Mouse (Mus musculus) adrenal gland, adult 8-10 months (tissue): ENCODE results near the gene Lonrf2. TPM values are rescaled to one million over a fixed set of nuclear protein-coding genes. Genes with fewer than 3 reads are reported as not detected.

ENCODE experiments used
- DNase-seq: peaks from one replicate; pipeline ENCODE4 v3.0.0; 2022
- total RNA-seq, 4 experiments: library from RNA; stranded (reverse); gene quantifications; 2 replicates each; pipeline ENCODE4 v1.2.4; 2022

Lonrf2 gene
- 10 to 100 TPM in 3 of 4 experiments, 1 to 10 TPM in 1; 9.6 to 13.5 (median 10.3) TPM for total RNA-seq

DNA sequence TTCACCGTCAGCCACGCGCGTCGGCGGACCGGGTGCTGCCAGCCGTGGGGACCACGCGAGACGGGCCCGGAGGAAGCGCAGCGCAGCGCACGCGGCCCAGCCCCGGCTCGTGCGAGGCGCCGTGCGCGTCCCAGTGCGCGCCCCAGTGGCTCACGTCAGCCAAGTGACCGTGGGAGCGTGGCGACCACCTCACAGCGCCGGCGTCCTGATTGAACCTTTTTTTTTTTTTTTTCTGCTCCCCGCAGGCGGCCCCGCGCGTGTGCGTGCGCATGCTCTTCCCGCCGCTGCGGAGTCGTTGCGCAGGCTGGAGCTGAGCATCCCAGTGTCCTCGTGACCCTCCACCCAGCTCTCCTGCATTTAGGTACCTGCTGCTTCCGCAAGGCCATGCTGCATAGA lies at the start of gene Lonrf2:
Gene Lonrf2, minus strand, starts transcription at position 235 of the 396 bp plus-strand sequence.
- DNase-seq = no peak

DNA sequence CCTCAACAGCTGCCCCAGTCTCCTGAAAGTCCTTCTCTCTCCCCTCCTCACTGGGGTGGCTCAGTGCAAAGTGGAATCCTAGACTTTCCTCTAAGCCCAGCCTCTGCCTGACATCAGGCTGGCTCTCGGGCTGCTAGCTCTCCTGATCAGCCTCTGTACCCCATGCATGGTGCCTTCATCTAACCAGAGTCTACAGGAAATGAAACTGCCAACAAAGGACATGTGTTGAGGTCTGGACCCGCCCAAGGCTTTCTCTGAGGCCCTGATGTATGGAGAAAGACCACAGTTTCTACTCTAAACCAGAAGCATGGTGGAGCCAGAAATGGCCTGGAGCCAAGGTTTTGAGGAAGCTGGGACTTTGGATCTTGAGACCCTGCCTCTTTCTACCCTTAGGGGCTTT lies 49.4 kb upstream of the Lonrf2 start:
- no peak for DNase-seq

DNA sequence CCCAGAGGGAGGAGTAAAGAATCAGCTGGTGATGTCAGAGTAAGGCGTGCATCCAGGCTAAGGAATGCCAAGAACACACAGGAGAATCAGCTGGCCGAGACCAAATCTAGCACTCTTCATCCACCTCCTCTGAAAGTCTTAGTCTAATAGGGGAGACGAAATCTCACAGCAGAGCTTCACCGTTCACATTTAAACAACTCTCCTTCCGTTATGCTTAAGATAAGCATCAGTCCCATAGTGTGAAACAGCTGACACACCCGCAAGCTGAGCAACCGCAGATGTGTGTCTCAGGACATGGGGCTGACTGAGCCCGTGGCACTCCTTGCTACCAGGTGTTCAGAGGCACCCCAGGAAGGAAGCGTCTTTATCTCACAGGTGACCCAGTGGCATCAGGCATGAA lies 47.3 kb upstream of the Lonrf2 start:
- DNase-seq = no peak

GRCm38 (mm10) chr1:38882746-38883145 lies 46.2 kb upstream of the Lonrf2 start:
- no peak for DNase-seq

GRCm38 (mm10) chr1:38881366-38881765 lies 44.9 kb upstream of the Lonrf2 start:
- DNase-seq = peak; percentile 7

DNA sequence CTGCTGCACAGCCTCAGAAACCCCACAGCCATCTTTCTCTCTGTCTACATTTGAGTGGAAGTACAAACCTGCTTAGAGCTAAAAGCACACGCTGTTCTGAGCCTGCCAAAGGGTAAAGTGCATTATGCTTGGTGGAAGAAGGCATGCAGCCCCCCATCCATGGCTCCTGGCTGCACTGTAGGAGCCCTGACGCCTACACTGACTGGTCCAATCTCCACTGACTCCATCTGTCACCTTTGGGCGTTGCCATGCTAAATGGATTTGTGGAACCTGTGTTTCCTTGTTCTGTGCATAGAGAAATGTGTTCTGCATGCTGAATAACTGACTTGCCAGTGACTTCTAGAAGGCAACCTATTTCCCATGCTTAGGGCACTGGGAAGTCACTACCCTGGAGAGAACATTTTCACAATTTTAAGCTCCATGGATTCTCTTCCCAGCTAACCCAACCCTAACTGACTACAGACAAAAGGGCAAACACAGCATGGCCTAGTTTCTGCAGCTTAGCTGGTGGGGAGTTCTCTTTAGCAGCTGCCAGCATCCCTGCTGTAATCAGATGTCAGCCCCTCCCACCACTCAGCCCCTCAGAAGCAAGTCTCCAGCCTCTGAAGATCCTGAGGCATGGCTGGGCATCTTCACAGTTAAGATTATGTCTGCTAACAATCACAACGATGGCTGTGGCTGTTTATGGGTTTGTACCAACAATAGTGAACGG lies 40.3 kb upstream of the Lonrf2 start:
- DNase-seq = no peak

DNA sequence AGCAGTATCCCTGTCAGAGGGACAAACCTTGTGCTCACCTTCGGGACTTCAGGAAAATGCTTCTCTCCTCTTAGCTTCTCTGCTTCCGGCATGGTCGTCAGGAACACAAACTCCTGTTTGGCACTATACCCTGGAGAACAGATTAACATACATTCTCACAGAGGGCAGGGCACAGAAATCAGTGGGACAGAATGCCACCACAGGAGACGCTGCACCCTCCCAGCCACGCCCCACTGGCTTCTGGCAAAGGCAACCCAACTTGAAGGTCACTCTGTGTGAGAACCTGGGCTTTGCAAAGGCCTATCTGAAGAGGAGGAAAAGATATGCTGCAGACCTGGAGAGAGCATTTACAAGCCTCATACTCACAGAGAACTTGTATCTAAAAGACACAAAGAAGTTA lies 37.4 kb upstream of the Lonrf2 start:
- no peak for DNase-seq

GRCm38 (mm10) chr1:38871834-38872233 lies 35.3 kb upstream of the Lonrf2 start:
- no peak for DNase-seq

GRCm38 (mm10) chr1:38869398-38870195 lies 33.1 kb upstream of the Lonrf2 start:
- no peak for DNase-seq

GRCm38 (mm10) chr1:38866242-38866641 lies 29.7 kb upstream of the Lonrf2 start:
- no peak for DNase-seq

DNA sequence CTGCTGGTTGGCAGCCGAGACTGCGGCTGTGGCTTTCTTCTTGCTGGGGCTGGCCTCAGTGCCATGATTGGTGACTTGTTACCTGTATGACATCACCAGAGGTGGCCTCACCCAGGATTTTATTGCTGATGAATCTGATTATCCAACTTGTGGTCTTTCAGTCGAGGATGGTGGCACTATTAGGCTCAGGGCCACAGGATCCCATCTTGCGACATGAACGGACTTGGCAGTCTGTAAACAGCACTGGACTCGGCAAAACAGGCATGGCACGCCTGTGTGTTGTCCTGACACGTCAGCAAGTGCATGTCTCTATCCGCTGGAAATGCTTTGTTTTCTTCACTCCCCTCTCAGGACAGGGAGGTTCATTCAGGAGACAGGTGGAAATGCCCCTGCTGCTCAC lies 27.8 kb upstream of the Lonrf2 start:
- DNase-seq = no peak

- no peak for DNase-seq
These were observed 25.7 kb upstream of the Lonrf2 start for GRCm38 (mm10) chr1:38862213-38862612.

DNA sequence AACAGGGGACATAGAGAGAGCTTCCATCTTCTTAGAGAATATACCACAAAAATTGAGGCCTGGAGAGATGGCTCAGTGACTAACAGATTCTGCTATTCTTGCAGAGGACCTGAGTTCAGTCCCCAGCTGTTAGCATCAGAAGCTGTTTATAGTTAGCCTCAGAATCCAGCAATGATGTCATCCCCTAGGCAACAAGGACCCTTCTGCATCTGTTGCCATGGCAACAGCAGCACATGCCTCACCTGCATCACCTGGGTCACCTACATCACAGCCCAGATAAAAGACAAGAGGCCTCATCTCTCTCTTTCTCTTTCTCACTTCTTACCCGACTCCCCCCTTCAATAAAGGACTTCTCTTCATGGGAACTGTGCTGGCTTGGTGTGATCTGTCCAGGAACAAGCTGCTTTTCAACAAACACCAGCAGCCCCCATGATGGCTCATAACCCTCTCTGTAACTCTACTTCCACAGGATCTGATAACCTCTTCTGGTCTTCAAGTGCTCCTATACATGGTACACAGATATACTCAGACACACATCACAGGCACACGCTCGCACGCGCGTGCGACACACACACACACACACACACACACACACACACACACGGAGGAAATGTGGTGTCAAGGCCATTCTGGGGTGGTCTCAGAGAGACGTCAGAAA lies 24.5 kb upstream of the Lonrf2 start:
- no peak for DNase-seq

DNA sequence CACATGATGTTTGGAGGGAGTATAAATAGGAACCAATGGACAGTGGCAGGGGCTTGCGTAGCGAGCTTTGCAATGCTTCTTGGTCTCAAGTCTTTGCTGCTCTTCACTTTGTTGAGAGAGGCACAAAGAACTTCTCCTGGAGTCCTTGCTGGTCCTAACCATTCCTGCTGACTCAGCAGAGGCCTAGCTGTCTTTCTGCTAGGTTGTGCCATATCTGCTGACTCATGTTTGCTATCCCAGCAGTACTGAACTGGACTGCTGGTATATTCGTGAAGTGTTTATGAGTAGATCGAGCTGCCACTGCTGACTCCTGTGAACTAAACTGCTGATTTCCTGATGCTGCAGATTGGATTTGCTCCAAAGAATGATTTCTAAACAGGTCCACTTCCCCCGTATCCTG lies 23.7 kb upstream of the Lonrf2 start:
- no peak for DNase-seq

DNA sequence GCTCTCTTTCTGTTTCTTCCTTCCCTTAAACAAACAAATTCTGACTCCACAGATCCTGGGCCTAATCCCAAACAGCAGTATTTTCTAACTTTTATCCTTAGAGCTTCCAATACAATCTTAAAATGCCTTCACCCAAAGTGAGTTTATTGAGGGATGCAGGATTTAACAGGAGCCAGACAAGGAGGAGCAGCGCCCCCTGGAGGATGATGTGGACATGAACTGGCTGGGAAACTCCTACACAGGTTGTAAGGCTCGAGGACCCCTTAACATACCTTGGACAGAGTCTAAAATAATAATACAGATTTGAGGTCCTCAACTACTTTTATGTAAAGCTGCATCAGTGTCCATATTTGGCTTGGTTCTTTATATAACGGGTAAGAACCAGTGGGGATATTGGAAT lies 19.7 kb upstream of the Lonrf2 start:
- no peak for DNase-seq

DNA sequence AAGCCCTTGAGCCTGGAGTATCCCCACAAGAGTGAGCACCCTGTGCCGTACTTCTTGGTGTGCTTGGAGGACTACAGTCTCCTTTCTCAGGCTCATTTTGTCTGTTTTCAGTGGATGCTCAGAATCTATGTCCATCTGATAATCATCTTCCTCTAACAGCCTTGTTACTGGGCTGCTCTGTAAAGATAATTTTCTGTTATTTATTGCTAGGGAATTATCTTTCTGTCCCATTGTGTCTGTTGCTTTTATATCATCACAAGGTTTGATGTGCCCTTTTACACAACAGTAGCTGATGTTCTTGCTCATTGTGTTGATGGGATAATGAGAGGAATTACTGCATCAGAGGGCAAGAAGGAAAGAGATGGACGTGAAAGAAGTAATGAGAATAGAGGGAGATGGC lies 15.7 kb upstream of the Lonrf2 start:
- no peak for DNase-seq

DNA sequence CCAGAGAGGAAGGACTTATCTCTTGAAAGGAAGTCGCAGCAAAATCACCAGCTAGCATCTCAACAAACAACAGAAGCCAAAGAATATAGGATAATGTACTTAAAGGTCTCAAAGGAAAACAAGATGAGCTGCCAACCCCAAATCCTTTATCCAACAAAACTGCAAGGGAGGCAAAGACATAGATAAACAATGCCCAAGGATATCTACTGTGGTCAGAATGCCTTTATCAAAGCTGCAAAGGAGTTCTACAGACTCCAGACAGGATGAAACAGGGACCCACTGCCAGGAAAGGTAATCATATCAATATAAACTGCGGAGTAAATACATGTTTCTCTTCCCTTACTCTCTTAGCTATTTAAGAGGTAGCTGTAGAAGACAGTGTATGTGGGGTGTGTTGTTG lies 14.1 kb upstream of the Lonrf2 start:
- DNase-seq = no peak

GRCm38 (mm10) chr1:38848451-38849289 lies 12.2 kb upstream of the Lonrf2 start:
- DNase-seq = no peak

DNA sequence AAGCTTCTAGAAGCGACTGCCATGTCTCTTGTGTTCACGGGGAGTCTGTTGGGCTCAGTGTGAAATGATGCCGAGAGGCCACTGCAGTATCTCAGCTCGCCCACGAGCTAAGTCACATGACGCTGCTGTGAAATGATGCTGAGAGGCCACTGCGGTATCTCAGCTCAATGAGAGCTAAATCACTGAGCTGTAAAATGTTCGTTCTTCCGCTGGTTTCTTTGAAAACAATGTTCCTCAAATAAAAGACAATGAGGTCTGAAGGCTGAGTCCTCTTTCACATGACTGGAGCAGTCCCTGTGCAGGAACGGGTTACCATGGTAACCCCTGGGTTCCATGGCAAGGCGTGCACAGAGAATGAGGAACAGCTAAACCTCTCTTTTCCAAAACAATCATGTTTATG lies 11.5 kb upstream of the Lonrf2 start:
- DNase-seq = no peak

GRCm38 (mm10) chr1:38843275-38843674 lies 6.8 kb upstream of the Lonrf2 start:
- DNase-seq = no peak

GRCm38 (mm10) chr1:38842861-38843260 lies 6.3 kb upstream of the Lonrf2 start:
- no peak for DNase-seq

GRCm38 (mm10) chr1:38839944-38840343 lies 3.4 kb upstream of the Lonrf2 start:
- no peak for DNase-seq
